Mouse (Mus musculus): ENCODE measurements around the gene Camk1d. TPM values are rescaled to one million over a fixed set of nuclear protein-coding genes. Genes with fewer than 3 reads are reported as not detected.
A peak's percentile ranks its signal among the peaks of the same experiment; 100 is the strongest.

Camk1d gene
- polyA plus RNA-seq, 1 experiment = 1.6 TPM

GRCm38 (mm10) chr2:5733300-5734085 lies 19.2 kb upstream of the Camk1d start:
- no peak for TF ChIP-seq USF1 (IDR thresholded peaks at IDR 0.05; ENCODE audit: low read depth)
- no peak for TF ChIP-seq MYOD1 (IDR thresholded peaks at IDR 0.05; ENCODE audit: control insufficient read depth, insufficient read length, low read depth)
- no peak for TF ChIP-seq MYOG (IDR thresholded peaks at IDR 0.05; ENCODE audit: control insufficient read depth, extremely low read depth, insufficient read length)
- no peak for TF ChIP-seq FOSL1 (IDR thresholded peaks at IDR 0.05; ENCODE audit: insufficient read depth, low read length, poor library complexity, severe bottlenecking)
- no peak for TF ChIP-seq CTCF (IDR thresholded peaks at IDR 0.05; ENCODE audit: control insufficient read depth, insufficient read depth, insufficient read length)
- no peak for TF ChIP-seq MAX (IDR thresholded peaks at IDR 0.05)
- TF ChIP-seq CEBPB (IDR thresholded peaks at IDR 0.05; ENCODE audit: low read depth) = no peak
- no peak overlapping the region for H3K4me3 ChIP-seq (ENCODE audit: insufficient read depth, poor library complexity, severe bottlenecking)
- no peaks in the 10 kb centered on the region for H3K79me3 ChIP-seq (ENCODE audit: low read depth)
- no peaks in the 10 kb centered on the region for H3K79me2 ChIP-seq (ENCODE audit: control insufficient read depth, insufficient read depth)
- H3K36me3 ChIP-seq (ENCODE audit: control insufficient read depth, insufficient read depth) = no peaks in the 10 kb centered on the region
- H3ac ChIP-seq (ENCODE audit: control insufficient read depth, insufficient read length, low read depth) = no peak overlapping the region
- H3K27me3 ChIP-seq (ENCODE audit: control insufficient read depth, insufficient read depth, insufficient read length) = no peaks in the 10 kb centered on the region

GRCm38 (mm10) chr2:5732047-5732446 lies 17.7 kb upstream of the Camk1d start:
- Histone ChIP-seq H3K27me3 (ENCODE audit: control insufficient read depth, insufficient read depth, insufficient read length) (no peaks in the 10 kb centered on the region), H3K36me3 (ENCODE audit: control insufficient read depth, insufficient read depth) (no peaks in the 10 kb centered on the region), H3ac (ENCODE audit: control insufficient read depth, insufficient read length, low read depth) (no peak overlapping the region), H3K79me2 (ENCODE audit: control insufficient read depth, insufficient read depth) (no peaks in the 10 kb centered on the region), H3K79me3 (ENCODE audit: low read depth) (no peaks in the 10 kb centered on the region), H3K4me3 (ENCODE audit: insufficient read depth, poor library complexity, severe bottlenecking) (no peak overlapping the region)
- no peak for TF ChIP-seq CEBPB (IDR thresholded peaks at IDR 0.05; ENCODE audit: low read depth)
- TF ChIP-seq MAX (IDR thresholded peaks at IDR 0.05) = no peak
- no peak for TF ChIP-seq USF1 (IDR thresholded peaks at IDR 0.05; ENCODE audit: low read depth)
- TF ChIP-seq MYOD1 (IDR thresholded peaks at IDR 0.05; ENCODE audit: control insufficient read depth, insufficient read length, low read depth) = no peak
- no peak for TF ChIP-seq CTCF (IDR thresholded peaks at IDR 0.05; ENCODE audit: control insufficient read depth, insufficient read depth, insufficient read length)
- TF ChIP-seq FOSL1 (IDR thresholded peaks at IDR 0.05; ENCODE audit: insufficient read depth, low read length, poor library complexity, severe bottlenecking) = no peak
- TF ChIP-seq MYOG (IDR thresholded peaks at IDR 0.05; ENCODE audit: control insufficient read depth, extremely low read depth, insufficient read length) = no peak

GRCm38 (mm10) chr2:5730364-5730792 lies 16.1 kb upstream of the Camk1d start:
- Histone ChIP-seq H3K27me3 (ENCODE audit: control insufficient read depth, insufficient read depth, insufficient read length) (no peaks in the 10 kb centered on the region), H3K36me3 (ENCODE audit: control insufficient read depth, insufficient read depth) (no peaks in the 10 kb centered on the region), H3K79me2 (ENCODE audit: control insufficient read depth, insufficient read depth) (no peaks in the 10 kb centered on the region), H3ac (ENCODE audit: control insufficient read depth, insufficient read length, low read depth) (no peak overlapping the region), H3K4me3 (ENCODE audit: insufficient read depth, poor library complexity, severe bottlenecking) (no peak overlapping the region), H3K79me3 (ENCODE audit: low read depth) (no peaks in the 10 kb centered on the region)
- TF ChIP-seq MYOG (IDR thresholded peaks at IDR 0.05; ENCODE audit: control insufficient read depth, extremely low read depth, insufficient read length) (no peak), USF1 (IDR thresholded peaks at IDR 0.05; ENCODE audit: low read depth) (no peak), FOSL1 (IDR thresholded peaks at IDR 0.05; ENCODE audit: insufficient read depth, low read length, poor library complexity, severe bottlenecking) (peak; percentile 53), CEBPB (IDR thresholded peaks at IDR 0.05; ENCODE audit: low read depth) (peak; percentile 45), MYOD1 (IDR thresholded peaks at IDR 0.05; ENCODE audit: control insufficient read depth, insufficient read length, low read depth) (no peak), CTCF (IDR thresholded peaks at IDR 0.05; ENCODE audit: control insufficient read depth, insufficient read depth, insufficient read length) (no peak), MAX (IDR thresholded peaks at IDR 0.05) (no peak)

GRCm38 (mm10) chr2:5729931-5730330 lies 15.6 kb upstream of the Camk1d start:
- Histone ChIP-seq H3K27me3 (ENCODE audit: control insufficient read depth, insufficient read depth, insufficient read length) (no peaks in the 10 kb centered on the region), H3K4me3 (ENCODE audit: insufficient read depth, poor library complexity, severe bottlenecking) (no peak overlapping the region)
- TF ChIP-seq MYOG (IDR thresholded peaks at IDR 0.05; ENCODE audit: control insufficient read depth, extremely low read depth, insufficient read length) = no peak
- no peak for TF ChIP-seq FOSL1 (IDR thresholded peaks at IDR 0.05; ENCODE audit: insufficient read depth, low read length, poor library complexity, severe bottlenecking)
- TF ChIP-seq MAX (IDR thresholded peaks at IDR 0.05) = peak; percentile 26

GRCm38 (mm10) chr2:5725028-5725701 lies 10.8 kb upstream of the Camk1d start:
- Histone ChIP-seq H3K4me3 (ENCODE audit: insufficient read depth, poor library complexity, severe bottlenecking) (no peak overlapping the region), H3K79me2 (ENCODE audit: control insufficient read depth, insufficient read depth) (no peaks in the 10 kb centered on the region), H3ac (ENCODE audit: control insufficient read depth, insufficient read length, low read depth) (no peak overlapping the region), H3K27me3 (ENCODE audit: control insufficient read depth, insufficient read depth, insufficient read length) (no peaks in the 10 kb centered on the region), H3K36me3 (ENCODE audit: control insufficient read depth, insufficient read depth) (no peaks in the 10 kb centered on the region), H3K79me3 (ENCODE audit: low read depth) (no peaks in the 10 kb centered on the region)
- no peak for TF ChIP-seq MYOD1 (IDR thresholded peaks at IDR 0.05; ENCODE audit: control insufficient read depth, insufficient read length, low read depth)
- TF ChIP-seq FOSL1 (IDR thresholded peaks at IDR 0.05; ENCODE audit: insufficient read depth, low read length, poor library complexity, severe bottlenecking) = no peak
- no peak for TF ChIP-seq CEBPB (IDR thresholded peaks at IDR 0.05; ENCODE audit: low read depth)
- TF ChIP-seq CTCF (IDR thresholded peaks at IDR 0.05; ENCODE audit: control insufficient read depth, insufficient read depth, insufficient read length) = no peak
- no peak for TF ChIP-seq USF1 (IDR thresholded peaks at IDR 0.05; ENCODE audit: low read depth)
- TF ChIP-seq MAX (IDR thresholded peaks at IDR 0.05) = no peak
- TF ChIP-seq MYOG (IDR thresholded peaks at IDR 0.05; ENCODE audit: control insufficient read depth, extremely low read depth, insufficient read length) = no peak

More at GRCm38 (mm10) chr2:5729931-5730330, 15.6 kb upstream of the Camk1d start:
- no peaks in the 10 kb centered on the region for H3K36me3 ChIP-seq (ENCODE audit: control insufficient read depth, insufficient read depth)
- H3K79me2 ChIP-seq (ENCODE audit: control insufficient read depth, insufficient read depth) = no peaks in the 10 kb centered on the region
- H3K79me3 ChIP-seq (ENCODE audit: low read depth) = no peaks in the 10 kb centered on the region
- no peak overlapping the region for H3ac ChIP-seq (ENCODE audit: control insufficient read depth, insufficient read length, low read depth)
